Mouse (Mus musculus) CD4-positive, CD25-positive, alpha-beta regulatory T cell, adult 9 weeks (primary cell): ENCODE measurements around the gene Plb1. TPM values are rescaled to one million over a fixed set of nuclear protein-coding genes. Genes with fewer than 3 reads are reported as not detected.

Experiments used
- polyA plus RNA-seq: library from polyadenylated mRNA; unstranded; fragments of 100-300 nt; shearing (Covaris generic); gene quantifications from one replicate; pipeline ENCODE4 v1.2.1, GENCODE M21; 2017

Plb1 gene
- polyA plus RNA-seq: not detected

GRCm38 (mm10) chr5:32232474-32232873 is at the start of gene Plb1:
TSS of gene Plb1 (plus strand) at chr5:32232708.

Other genes with a start within 250 kb of the Plb1 start
- 1.3 TPM for gene Fosl2, start 96.9 kb upstream of the Plb1 start, polyA plus RNA-seq
- gene Ppp1cb, start 226.1 kb downstream of the Plb1 start, polyA plus RNA-seq: 84.8 TPM